Mouse (Mus musculus): Measurements from ENCODE around the gene Anks4b. TPM values are rescaled to one million over a fixed set of nuclear protein-coding genes. Genes with fewer than 3 reads are reported as not detected.

The Anks4b gene
- total RNA-seq, 2 experiments from 2014 or later = 0.31 to 0.32 TPM

- Histone ChIP-seq H3K4me3 (no peak overlapping the region), H3K27ac (peak overlapping the region; percentile 24; the same call in 1 of the 2 replicates)
- no peak for DNase-seq (ENCODE audit: low spot score in 2 of 2)
- no peak for TF ChIP-seq CTCF (conservative IDR thresholded peaks at IDR 0.05)
These were observed 19.2 kb downstream of the Anks4b start for GRCm38 (mm10) chr7:120192816-120193215.

GRCm38 (mm10) chr7:120195207-120195606 is 21.5 kb downstream of the Anks4b start:
- TF ChIP-seq CTCF (conservative IDR thresholded peaks at IDR 0.05) = no peak
- H3K4me3 ChIP-seq = no peak overlapping the region
- DNase-seq (ENCODE audit: low spot score in 2 of 2) = no peak

GRCm38 (mm10) chr7:120201231-120201744 is 27.6 kb downstream of the Anks4b start:
- DNase-seq (ENCODE audit: low spot score in 2 of 2) = no peak
- peak overlapping the region; percentile 67 for H3K4me3 ChIP-seq
- no peak for TF ChIP-seq CTCF (conservative IDR thresholded peaks at IDR 0.05)
- peak overlapping the region; percentile 92 for H3K27ac ChIP-seq

More at GRCm38 (mm10) chr7:120195207-120195606, 21.5 kb downstream of the Anks4b start:
- H3K27ac ChIP-seq = no peak overlapping the region

- Histone ChIP-seq H3K4me3 (peak within 1 kb of the TSS; percentile 67), H3K27ac (peak within 1 kb of the TSS; percentile 92)
- TF ChIP-seq CTCF (conservative IDR thresholded peaks at IDR 0.05) = no peak
- peak in 1 of 2 experiments; percentile 57 for DNase-seq (ENCODE audit: low spot score in 2 of 2)
These were observed 28.1 kb downstream of the Anks4b start, which contains the start of gene Crym for GRCm38 (mm10) chr7:120201771-120202170. Gene Crym (minus strand): TSS chr7:120202111.

GRCm38 (mm10) chr7:120203789-120204188 is 30.1 kb downstream of the Anks4b start, which contains the start of gene Abca14:
Gene Abca14 (plus strand): TSS chr7:120203961.
- H3K4me3 ChIP-seq = peak within 1 kb of the TSS; percentile 39; the same call in 1 of the 2 replicates
- peak; percentile 82 to 94 for DNase-seq (ENCODE audit: low spot score in 2 of 2)
- no peak within 1 kb of the TSS for H3K27ac ChIP-seq

GRCm38 (mm10) chr7:120205989-120206388 is 32.3 kb downstream of the Anks4b start:
- no peak overlapping the region for H3K27ac ChIP-seq

More at GRCm38 (mm10) chr7:120203789-120204188, 30.1 kb downstream of the Anks4b start, which contains the start of gene Abca14:
- TF ChIP-seq CTCF (conservative IDR thresholded peaks at IDR 0.05) = peak; percentile 100

GRCm38 (mm10) chr7:120228541-120228940 is 54.9 kb downstream of the Anks4b start:
- H3K4me3 ChIP-seq = no peak overlapping the region
- DNase-seq (ENCODE audit: low spot score in 2 of 2) = peak in 1 of 2 experiments; percentile 12
- H3K27ac ChIP-seq = no peak overlapping the region
- TF ChIP-seq CTCF (conservative IDR thresholded peaks at IDR 0.05) = no peak

More at GRCm38 (mm10) chr7:120205989-120206388, 32.3 kb downstream of the Anks4b start:
- no peak for DNase-seq (ENCODE audit: low spot score in 2 of 2)
- H3K4me3 ChIP-seq = no peak overlapping the region
- TF ChIP-seq CTCF (conservative IDR thresholded peaks at IDR 0.05) = no peak

Other genes starting within 250 kb of the Anks4b start
- under 1 TPM; 0.12 to 0.59 TPM for gene Dnah3, start 78.6 kb upstream of the Anks4b start, total RNA-seq (2021)
- 10 to 100 TPM; 11.3 to 11.7 TPM for gene Tmem159, start 71.5 kb upstream of the Anks4b start, total RNA-seq (2021)
- gene Zp2, start 28.6 kb upstream of the Anks4b start, total RNA-seq (2021) = under 1 TPM; 0.20 to 0.37 TPM
- 100 to 1,000 TPM; 235 to 270 TPM for gene Crym, start 28.3 kb downstream of the Anks4b start, total RNA-seq (2021)
- not detected for gene Abca14, start 30.1 kb downstream of the Anks4b start, total RNA-seq (2021)
- gene Abca15, start 154.8 kb downstream of the Anks4b start, total RNA-seq (2021) = not detected
- not detected for gene Abca16, start 235.8 kb downstream of the Anks4b start, total RNA-seq (2021)

All from layer of hippocampus, adult 2 months (tissue).